Mouse (Mus musculus) small intestine, adult 2 months (tissue): ENCODE results near the gene Dpf2. TPM values are rescaled to one million over a fixed set of nuclear protein-coding genes. Genes with fewer than 3 reads are reported as not detected.

Source experiments
- H3K27ac ChIP-seq: fragments of 200-500 bp; 2 replicates; pipeline ENCODE4 v1.5.1; 2012; ENCODE audit warnings: low read depth, low read length, control low read depth, inconsistent platforms; ENCODE audit not compliant: insufficient read depth
- H3K27me3 ChIP-seq: fragments of 200-500 bp; 2 replicates; pipeline ENCODE4 v1.6.1; 2012; ENCODE audit warnings: mild to moderate bottlenecking, moderate library complexity, low read length, inconsistent platforms; ENCODE audit not compliant: control insufficient read depth, insufficient read depth
- H3K36me3 ChIP-seq: fragments of 200-500 bp; 2 replicates; pipeline ENCODE4 v1.6.1; 2012; ENCODE audit warnings: mild to moderate bottlenecking, low read length, control low read depth, inconsistent platforms; ENCODE audit not compliant: control insufficient read depth, insufficient read depth
- H3K4me1 ChIP-seq: fragments of 200-500 bp; 2 replicates; pipeline ENCODE4 v1.6.1; 2012; ENCODE audit warnings: low read length, inconsistent platforms, mixed read lengths; ENCODE audit not compliant: control insufficient read depth, insufficient read depth, insufficient read length
- H3K4me3 ChIP-seq: fragments of 200-500 bp; 2 replicates; pipeline ENCODE4 v1.5.1; 2012; ENCODE audit warnings: low read depth, mild to moderate bottlenecking, control low read depth, inconsistent platforms, low read length, moderate library complexity
- CTCF ChIP-seq: fragments of 200-500 bp; IDR thresholded peaks from 2 replicates; pipeline ENCODE4 v1.5.1; 2012; ENCODE audit warnings: low read depth, mild to moderate bottlenecking, control low read depth, inconsistent platforms, low read length, moderate library complexity, mixed read lengths; ENCODE audit not compliant: insufficient replicate concordance, insufficient read length; ENCODE audit errors: extremely low read depth
- POLR2A ChIP-seq: fragments of 200-500 bp; IDR thresholded peaks from 2 replicates; pipeline ENCODE4 v1.6.1; 2012; ENCODE audit warnings: low read depth, mild to moderate bottlenecking, control low read depth, inconsistent platforms, low read length, moderate library complexity
- WGBS: fragments of 180-500 bp; shearing (Covaris S2); methylation state at CpG from one replicate; pipeline ENCODE4 v1.1.7; 2018; 5-methylcytosine and 5-hydroxymethylcytosine counted together
- polyA plus RNA-seq: library from polyadenylated mRNA; depleted of rRNA; stranded (reverse); fragments of >200 nt; gene quantifications from 2 replicates; pipeline ENCODE4 v1.2.3, GENCODE M21; 2012

Gene Dpf2
- polyA plus RNA-seq, 1 experiment, result 64.3 TPM

- under 1% methylated on average over 18 of the region's 18 CpGs for WGBS
Observed at GRCm38 (mm10) chr19:5924713-5925093, 11.9 kb upstream of the Dpf2 start, which contains the start of gene Cdc42ep2. Cdc42ep2 (minus strand) TSS chr19:5924816.

GRCm38 (mm10) chr19:5923990-5924712, 11.3 kb upstream of the Dpf2 start:
- H3K36me3 ChIP-seq, result no peaks in the 10 kb centered on the region
- 0% methylated on average over 38 of the region's 38 CpGs for WGBS
- H3K27me3 ChIP-seq, result no peaks in the 10 kb centered on the region
- peaks cover 6% of the 10 kb centered on the region; the same call in 1 of the 2 replicates for H3K4me1 ChIP-seq
- peak overlapping the region; percentile 83 for H3K27ac ChIP-seq
- TF ChIP-seq CTCF (peak; percentile 78; the same call in 1 of the 2 replicates), POLR2A (no peak; the same call in 1 of the 2 replicates)
- H3K4me3 ChIP-seq, result peak overlapping the region; percentile 70

More at GRCm38 (mm10) chr19:5924713-5925093, 11.9 kb upstream of the Dpf2 start, which contains the start of gene Cdc42ep2:
- peak within 1 kb of the TSS; percentile 83 for H3K27ac ChIP-seq
- peak within 1 kb of the TSS; percentile 70 for H3K4me3 ChIP-seq
- no peaks in the 10 kb centered on the region for H3K27me3 ChIP-seq
- TF ChIP-seq CTCF, result peak; percentile 7; the same call in 1 of the 2 replicates
- TF ChIP-seq POLR2A, result peak; percentile 82; the same call in 1 of the 2 replicates
- H3K4me1 ChIP-seq, result peaks cover 10% of the 10 kb centered on the region
- no peaks in the 10 kb centered on the region for H3K36me3 ChIP-seq

GRCm38 (mm10) chr19:5922963-5923362, 10.2 kb upstream of the Dpf2 start:
- TF ChIP-seq CTCF (no peak), POLR2A (no peak)
- 92% methylated on average over 3 of the region's 3 CpGs for WGBS
- H3K27ac ChIP-seq, result no peak overlapping the region
- H3K27me3 ChIP-seq, result no peaks in the 10 kb centered on the region
- H3K36me3 ChIP-seq, result peaks cover 7% of the 10 kb centered on the region
- no peak overlapping the region for H3K4me3 ChIP-seq
- peaks cover 6% of the 10 kb centered on the region; the same call in 1 of the 2 replicates for H3K4me1 ChIP-seq

GRCm38 (mm10) chr19:5922119-5922942, 9.5 kb upstream of the Dpf2 start:
- Histone ChIP-seq H3K36me3 (peaks cover 13% of the 10 kb centered on the region), H3K27ac (no peak overlapping the region), H3K27me3 (no peaks in the 10 kb centered on the region), H3K4me3 (peak overlapping the region; percentile 2; the same call in 1 of the 2 replicates), H3K4me1 (peaks cover 6% of the 10 kb centered on the region; the same call in 1 of the 2 replicates)
- whole genome bisulfite sequencing, result 72% methylated on average over 15 of the region's 15 CpGs
- TF ChIP-seq POLR2A (no peak), CTCF (no peak)

GRCm38 (mm10) chr19:5921715-5922114, 8.9 kb upstream of the Dpf2 start:
- 24% methylated on average over 9 of the region's 9 CpGs for WGBS
- Histone ChIP-seq H3K27me3 (no peaks in the 10 kb centered on the region), H3K4me1 (peaks cover 6% of the 10 kb centered on the region; the same call in 1 of the 2 replicates), H3K36me3 (peaks cover 16% of the 10 kb centered on the region), H3K4me3 (peak overlapping the region; percentile 14; the same call in 1 of the 2 replicates), H3K27ac (no peak overlapping the region)
- TF ChIP-seq CTCF (no peak), POLR2A (no peak)

- WGBS, result under 1% methylated on average over 59 of the region's 59 CpGs
- no peaks in the 10 kb centered on the region for H3K27me3 ChIP-seq
Observed at GRCm38 (mm10) chr19:5912103-5913006, 455 bp downstream of the Dpf2 start.

More at GRCm38 (mm10) chr19:5912103-5913006, 455 bp downstream of the Dpf2 start:
- no peak for TF ChIP-seq CTCF
- TF ChIP-seq POLR2A, result peak; percentile 87; the same call in 1 of the 2 replicates
- Histone ChIP-seq H3K27ac (peak overlapping the region; percentile 71), H3K4me3 (peak overlapping the region; percentile 91), H3K36me3 (peaks cover 6% of the 10 kb centered on the region), H3K4me1 (peaks cover 12% of the 10 kb centered on the region; the same call in 1 of the 2 replicates)
